Mouse (Mus musculus): ENCODE measurements at regions not wholly inside any gene's neighbourhood (a gene's known extent, or its start where the extent isn't known, plus 50 kb on each side); places are given as distances from the start of the nearest gene placed in this dataset.

DNA sequence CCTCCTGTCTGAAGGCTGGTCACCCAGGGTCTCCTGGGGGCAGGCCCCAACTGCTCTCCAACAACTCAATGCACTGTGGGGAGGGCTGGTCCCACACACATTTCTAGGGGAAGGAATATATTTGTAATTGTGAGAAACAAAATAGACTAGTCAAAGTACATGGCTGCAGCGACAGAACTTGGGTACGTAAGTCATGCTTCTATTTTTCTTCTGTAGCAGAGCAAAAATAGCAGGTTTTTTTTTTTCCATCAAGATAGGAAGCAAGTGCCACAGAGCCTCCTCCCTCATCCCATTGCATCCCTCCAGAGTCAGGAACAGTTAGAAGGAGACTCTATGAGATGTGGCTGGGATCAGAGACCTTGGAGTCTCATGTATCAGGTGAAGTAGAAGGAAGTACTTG is 124.9 kb upstream of the Tnr start:
- in situ Hi-C loops (cut with MboI; ENCODE audit: unreplicated experiment in 2 of 2) = loop anchor here (5.0 to 10.0 kb wide), 4 partner anchors 486 to 784 kb away; no protein-coding TSS in a partner anchor

DNA sequence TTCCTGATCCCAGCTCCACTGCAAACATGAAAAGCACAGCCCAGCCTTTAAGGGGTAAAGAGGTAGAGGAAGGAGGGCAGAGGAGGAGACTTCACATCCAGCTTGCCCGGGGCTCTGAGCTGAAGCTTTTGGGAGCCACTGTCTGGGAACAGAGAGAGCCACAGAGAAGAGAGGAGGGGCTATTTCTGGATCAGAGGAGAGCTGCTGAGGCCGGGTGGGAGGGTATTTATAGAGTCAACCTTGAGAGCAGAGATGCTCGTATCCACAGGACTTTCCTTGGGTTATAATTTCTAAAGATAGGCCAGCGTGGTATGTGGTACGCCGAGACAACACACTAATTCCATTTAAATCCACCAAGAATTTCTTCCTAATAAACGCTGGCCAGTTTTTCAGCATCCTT is 117.3 kb upstream of the Tnr start:
- in situ Hi-C loops (cut with MboI; ENCODE audit: unreplicated experiment in 2 of 2) = no loop called here

DNA sequence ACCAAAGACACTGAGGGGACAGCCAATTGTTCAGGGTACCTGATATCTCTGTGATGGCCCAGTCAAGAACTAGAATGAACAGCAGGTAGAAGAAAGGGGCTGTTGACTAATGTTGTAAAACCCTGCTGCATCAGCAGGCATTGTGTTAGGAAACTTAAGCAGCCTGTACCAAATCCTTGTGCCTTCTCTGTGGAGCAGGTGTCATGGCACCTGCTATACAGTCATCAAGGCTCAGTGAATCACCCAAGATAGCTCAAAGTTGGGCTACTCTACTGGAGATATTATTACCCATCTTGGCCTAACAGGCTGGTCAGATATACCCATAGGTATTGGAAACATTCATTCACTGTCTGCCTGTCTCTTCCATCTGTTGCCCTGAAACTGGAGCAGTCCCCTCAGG is 116.8 kb upstream of the Tnr start:
- in situ Hi-C loops (cut with MboI; ENCODE audit: unreplicated experiment in 2 of 2) = no loop called here

DNA sequence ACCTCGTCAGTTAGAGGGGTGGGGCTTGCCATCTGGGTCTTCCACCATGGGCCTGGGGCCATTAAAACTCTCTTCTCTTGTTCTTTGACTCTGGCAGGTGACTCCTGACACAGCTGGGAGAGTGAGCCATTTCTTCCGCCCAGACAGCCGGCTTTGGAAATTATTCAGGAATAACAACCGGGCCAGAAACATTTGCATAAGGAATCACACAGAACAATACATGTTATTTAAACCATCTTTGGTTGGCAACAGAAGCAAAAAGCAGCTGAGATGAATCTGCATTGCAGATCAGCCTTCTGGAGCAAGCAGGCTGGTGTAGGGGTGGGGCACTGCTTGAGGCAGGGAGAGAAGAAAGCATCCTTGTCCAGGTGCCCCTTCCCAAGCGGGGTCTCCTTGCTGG is 110.2 kb upstream of the Tnr start:
- in situ Hi-C loops (cut with MboI; ENCODE audit: unreplicated experiment in 2 of 2) = no loop called here

DNA sequence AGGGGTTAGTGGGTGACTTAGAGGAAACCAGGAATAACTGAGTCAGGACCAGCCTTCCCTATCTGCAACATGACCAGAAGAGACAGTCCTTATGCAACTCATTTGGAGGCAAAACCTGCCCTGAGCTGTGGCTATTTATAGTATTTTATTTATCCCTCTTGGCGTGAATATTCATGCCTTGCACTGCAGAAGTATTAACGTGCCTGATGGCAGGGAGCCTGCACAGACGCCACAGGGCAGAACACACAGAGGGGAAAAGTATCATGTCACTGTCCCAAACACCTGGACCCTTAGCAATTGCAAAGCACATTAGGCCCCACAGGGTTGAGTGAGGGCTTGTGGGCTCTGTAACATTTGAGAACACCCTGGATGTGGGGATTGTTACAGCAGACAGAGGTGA is 107.9 kb upstream of the Tnr start:
- in situ Hi-C loops (cut with MboI; ENCODE audit: unreplicated experiment in 2 of 2) = no loop called here

DNA sequence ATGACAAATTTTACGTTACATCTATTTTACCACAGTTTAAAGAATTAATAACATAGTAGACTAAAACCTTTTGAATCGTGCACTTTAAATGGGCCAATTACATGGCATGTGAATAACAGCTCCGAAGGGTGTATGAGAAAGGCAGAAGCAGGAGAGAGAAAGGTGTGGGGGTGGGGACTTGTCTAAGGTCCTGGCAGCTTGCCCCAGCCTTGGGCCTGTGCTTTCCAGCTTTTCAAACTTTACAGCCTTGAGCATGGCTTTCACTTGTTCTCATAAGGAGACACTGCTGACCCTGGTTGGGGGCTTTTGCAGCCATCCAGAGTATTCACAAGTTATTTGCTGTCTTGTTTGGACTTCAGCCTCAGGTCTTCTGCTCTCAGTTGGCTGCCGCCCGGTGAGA is 106.4 kb upstream of the Tnr start:
- in situ Hi-C loops (cut with MboI; ENCODE audit: unreplicated experiment in 2 of 2) = no loop called here

DNA sequence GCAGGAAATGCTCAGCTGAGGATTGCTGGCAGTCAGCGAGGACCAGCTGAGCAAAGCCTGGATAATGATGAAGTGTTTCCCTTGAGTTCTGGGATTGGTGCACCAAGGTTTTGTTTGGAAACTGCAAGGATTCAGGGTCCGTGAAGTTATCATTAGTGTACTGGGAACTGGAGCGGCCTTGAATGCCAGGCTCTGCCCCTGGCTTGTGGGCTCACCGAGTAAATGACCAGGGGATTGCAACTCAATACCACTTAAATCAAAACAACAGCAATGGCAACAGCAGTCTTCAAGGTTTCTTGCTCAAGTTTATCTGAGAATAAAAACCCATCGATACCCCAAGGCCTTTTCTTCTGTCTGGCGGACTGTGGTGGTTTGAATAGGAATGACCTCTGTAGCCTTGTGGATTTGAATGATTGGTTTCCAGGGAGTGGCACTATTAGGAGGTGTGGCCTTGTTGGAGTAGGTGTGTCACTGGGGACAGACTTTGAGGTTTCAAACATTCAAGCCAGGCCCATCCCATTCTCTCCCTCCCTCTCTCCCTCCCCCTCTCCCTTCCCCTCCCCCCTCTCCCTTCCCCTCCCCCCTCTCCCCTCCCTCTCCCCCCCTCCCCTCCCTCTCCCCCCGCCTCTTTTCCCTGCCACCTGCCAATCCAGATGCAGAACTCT is 104.1 kb upstream of the Tnr start:
- in situ Hi-C loops (cut with MboI; ENCODE audit: unreplicated experiment in 2 of 2) = no loop called here

DNA sequence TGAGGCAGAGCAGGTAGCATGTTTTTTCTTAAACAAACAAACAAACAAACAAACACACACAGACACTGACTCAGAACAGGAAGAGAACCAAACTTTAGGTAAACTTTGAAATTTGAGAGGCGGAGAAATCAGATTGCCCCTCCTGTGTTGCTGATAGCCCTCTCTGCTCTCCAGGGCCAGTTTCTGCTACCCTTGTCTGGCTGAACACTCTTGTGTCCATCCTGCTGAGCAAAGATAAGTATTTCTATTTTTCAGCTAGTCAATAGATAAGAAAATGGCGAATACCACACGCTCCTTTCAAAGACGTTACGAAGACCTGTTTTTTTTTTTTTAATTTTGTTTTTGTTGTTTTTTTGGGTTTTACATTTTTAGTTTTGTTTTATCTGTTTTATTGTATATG is 103.4 kb upstream of the Tnr start:
- in situ Hi-C loops (cut with MboI; ENCODE audit: unreplicated experiment in 2 of 2) = no loop called here

DNA sequence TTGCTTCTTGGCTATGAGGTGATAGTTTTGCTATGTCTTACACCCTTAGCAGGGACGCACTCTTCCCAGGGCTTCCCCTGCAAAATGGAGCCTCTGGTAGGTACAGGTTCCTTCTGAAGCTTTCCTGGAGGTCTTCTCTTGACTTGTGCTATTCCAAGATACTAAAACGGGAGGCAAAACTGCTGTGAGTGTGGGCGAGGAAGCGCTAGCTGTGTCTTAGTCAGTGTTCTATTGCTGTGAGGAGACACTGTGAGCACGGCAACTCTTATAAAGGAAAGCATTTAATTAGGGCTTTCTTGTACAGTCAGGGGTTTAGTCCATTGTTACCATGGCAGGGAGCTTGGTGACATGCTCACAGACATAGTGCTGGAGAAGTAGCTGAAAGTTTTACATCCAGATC is 99.9 kb upstream of the Tnr start:
- in situ Hi-C loops (cut with MboI; ENCODE audit: unreplicated experiment in 2 of 2) = no loop called here

DNA sequence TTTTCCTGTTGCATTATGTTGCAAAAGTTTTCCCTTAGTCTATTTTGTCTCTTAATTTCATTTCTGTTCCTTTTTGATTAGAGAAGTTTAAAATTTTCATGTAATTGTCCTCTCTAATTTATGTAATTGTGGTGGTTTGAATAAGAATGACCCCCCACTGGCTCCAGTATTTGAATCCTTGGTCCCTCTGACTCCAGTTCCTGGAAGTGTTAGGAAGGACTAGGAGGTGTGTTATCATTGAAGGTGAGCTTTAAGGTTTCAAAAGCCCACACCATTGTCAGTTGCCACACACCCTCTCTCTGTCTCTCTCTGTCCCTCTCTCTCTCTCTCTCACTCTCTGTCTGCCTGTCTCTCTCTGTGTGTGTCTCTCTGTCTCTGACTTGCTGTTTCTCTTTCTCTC is 93.6 kb upstream of the Tnr start:
- in situ Hi-C loops (cut with MboI; ENCODE audit: unreplicated experiment in 2 of 2) = no loop called here

DNA sequence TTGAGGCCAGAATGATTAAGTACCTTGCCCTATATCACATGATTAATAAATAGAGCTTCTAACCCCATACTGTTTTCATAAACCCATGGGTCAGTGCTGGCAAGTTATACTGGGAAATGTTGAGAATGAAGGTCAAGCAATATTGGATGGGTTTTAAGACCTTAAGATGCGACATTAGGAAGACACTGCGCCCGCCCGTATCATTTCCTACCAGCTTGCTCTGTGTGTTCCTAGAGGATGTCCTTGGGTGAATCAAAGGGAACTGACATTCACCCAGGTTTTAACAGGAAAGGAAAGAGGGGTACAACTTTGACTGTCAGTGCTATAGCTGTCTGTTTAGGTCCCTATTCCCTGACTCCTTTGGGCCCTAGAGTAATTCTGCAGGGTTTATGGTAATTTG is 90.0 kb upstream of the Tnr start:
- in situ Hi-C loops (cut with MboI; ENCODE audit: unreplicated experiment in 2 of 2) = no loop called here

DNA sequence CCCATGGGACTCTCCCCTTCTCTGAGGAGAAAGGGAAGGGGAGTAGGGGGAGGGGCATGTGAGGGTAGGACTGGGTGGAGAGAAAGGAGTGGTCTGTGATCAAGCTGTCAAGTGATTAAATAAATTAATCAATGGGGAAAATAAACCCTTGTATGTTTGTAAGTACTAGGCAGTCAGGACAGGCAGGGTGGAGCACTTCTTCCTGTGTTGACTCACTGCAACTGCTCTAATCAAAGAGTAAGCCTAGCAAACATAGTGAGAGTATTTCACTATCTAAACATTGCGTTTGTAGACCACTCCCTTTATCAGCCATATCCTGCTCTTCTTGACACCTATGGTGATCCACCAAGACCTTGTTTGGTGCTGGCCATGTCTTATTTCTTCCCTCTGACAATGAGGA is 82.8 kb upstream of the Tnr start:
- in situ Hi-C loops (cut with MboI; ENCODE audit: unreplicated experiment in 2 of 2) = no loop called here

DNA sequence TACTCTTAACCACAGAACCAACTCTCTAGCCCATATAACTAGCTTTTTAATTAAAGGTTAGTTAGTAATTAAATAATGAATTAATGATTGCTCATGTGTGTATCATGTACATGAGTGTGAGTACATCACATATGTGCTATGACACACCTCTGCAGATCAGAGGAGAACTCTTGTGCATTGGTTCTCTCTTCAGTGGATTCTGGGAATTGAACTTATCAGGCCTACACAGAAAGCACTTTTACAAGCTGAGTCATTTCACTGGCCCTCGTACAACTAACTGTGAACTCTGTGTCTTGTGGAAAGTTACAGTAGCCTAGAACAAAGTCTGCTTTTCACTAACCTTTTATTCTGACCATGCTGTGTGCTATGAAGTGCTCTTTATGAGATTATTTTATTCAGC is 79.5 kb upstream of the Tnr start:
- in situ Hi-C loops (cut with MboI; ENCODE audit: unreplicated experiment in 2 of 2) = no loop called here

DNA sequence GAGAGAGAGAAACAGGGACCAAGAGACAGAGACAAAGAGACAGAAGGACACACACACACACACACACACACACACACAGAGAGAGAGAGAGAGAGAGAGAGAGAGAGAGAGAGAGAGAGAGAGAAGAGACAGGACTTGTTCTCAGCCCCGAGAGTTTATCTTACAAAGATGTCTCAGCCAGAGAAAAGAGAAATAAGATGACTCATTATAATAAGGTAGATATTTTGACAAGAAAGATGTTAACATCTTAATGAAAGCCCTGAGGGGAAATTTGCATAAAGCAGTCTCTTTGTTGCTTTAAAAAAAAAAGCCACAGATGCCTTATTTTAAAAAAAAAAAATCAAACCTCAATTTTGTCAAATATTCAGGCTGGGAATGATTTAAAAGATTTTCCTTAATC is 78.1 kb upstream of the Tnr start:
- in situ Hi-C loops (cut with MboI; ENCODE audit: unreplicated experiment in 2 of 2) = no loop called here

DNA sequence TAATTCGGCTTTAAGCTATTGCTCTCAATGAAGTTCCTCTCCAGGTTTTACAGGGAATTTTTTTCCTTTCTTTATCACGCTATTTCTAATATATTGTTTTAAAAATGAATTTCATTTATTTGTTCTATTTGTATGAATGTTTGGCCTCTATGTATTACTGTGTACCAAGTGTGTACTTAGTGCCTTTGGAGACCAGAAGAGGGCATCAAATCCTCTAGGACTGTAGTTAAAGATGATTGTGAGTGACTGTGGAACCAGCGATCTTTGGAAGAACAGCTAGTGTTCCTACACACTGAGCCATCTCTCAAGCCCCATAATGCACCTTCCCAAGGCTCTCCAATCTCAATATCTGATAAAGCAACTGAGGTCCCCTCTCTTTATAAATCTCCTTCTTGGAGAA is 72.1 kb upstream of the Tnr start:
- in situ Hi-C loops (cut with MboI; ENCODE audit: unreplicated experiment in 2 of 2) = no loop called here

DNA sequence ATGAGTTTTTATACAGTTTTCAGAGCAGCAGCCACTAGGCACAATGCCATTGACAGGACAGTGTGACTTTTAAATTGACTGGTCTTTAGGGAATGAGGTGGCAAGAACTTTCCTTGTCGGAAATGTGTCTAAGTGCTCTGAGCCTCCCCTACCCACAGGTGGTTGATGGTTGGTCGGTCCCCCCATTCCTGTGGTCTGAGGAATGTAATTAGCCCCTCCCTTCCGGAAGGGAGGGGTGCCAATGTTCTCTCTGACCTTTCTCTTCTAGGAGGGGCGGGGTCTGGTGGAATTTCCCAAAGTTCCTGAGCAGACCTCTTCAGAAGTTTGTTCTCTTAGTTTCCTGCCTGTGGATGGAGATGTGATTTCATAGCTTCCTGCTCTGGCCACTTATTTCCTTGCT is 62.7 kb upstream of the Tnr start:
- in situ Hi-C loops (cut with MboI; ENCODE audit: unreplicated experiment in 2 of 2) = no loop called here

DNA sequence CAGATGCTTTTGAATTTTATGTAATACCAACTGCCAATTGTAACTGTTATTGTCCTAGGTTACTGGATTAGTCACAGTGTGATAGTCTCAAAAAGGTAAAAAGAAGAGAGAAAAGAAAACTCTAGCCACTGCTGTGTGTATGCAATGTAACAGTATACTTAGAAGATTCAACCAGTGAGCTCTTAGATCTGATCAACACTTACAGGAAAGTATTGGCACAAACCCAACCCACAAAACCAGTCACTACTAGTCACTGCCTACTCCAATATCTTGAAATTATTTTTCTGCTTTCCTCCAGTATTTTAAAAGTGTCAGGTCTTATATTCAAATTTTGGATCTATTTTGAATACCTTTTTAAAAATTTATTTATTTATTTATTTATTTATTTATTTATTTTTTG is 52.6 kb upstream of the Tnr start:
- in situ Hi-C loops (cut with MboI; ENCODE audit: unreplicated experiment in 2 of 2) = no loop called here
